Mouse (Mus musculus) urinary bladder, postnatal 25 days (tissue): ENCODE results near the gene Nudcd3.

Source experiments
- DNase-seq: peaks from one replicate; pipeline ENCODE4 v3.0.0; 2022; ENCODE audit warnings: low spot score

Nudcd3 gene

DNA sequence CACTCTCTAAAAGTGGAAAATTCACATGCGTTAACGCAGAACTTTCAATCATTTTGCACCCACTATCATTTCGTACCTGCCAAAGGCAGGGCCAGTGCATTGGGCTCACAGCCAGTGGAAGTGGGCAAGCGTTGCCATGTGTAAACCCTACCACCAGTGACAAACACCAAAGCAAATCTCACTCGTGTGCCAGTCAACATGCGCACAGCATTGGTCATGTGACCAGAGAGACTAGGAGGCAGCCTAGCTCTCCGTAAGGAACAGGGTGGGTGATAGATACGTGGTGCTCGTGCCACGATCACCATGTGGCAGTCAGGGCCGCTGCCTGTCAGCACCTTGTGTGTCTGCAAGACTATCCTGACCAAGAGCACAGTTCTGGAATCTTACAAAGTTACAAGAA, 137.9 kb downstream of the Nudcd3 start:
- no peak for DNase-seq

DNA sequence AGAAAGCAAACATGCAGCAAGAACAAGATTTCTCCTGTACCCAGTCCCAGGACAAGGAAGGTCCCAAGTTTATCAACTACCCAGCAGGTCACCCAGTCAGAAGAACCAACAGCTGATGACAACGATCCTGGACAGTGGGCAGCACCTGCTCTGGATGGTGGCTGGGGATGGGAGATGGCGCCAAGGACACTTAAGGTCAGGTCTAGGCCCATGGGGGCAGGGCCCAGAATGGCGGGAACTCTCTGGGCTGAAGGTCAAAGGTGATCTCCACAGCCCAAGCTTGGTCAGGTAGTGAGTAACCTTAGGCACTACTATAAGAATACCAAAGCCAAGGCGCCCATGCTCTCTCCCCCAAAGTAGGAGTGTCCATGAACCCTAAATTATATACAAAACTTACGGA, 138.3 kb downstream of the Nudcd3 start:
- no peak for DNase-seq

DNA sequence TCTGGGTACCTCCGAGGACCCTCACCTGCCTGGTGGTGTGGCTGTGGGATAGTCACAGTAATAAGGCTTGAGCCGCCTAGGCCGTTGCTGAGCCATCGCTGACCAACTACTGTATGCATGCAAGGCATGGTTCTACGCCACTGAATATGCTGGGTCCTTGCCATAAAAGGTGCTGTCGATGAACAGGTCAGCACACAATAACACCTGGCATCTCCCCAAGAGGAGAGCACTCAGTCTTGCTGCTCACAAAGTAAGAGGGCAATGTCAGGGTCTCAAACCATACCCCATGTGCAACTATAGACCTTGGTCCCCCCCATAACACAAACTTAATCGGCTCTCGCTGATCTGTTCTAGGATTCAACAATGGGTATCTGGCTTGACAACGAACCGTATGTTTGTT, 141.1 kb downstream of the Nudcd3 start:
- DNase-seq, result no peak
